Mouse (Mus musculus): ENCODE data around the gene Adgrl1. TPM values are rescaled to one million over a fixed set of nuclear protein-coding genes. Genes with fewer than 3 reads are reported as not detected.

Adgrl1 gene
- polyA plus RNA-seq (2012; rRNA removed) (123 and 177 TPM in 2 replicates), polyA plus RNA-seq (2014; fragmentation: Nextera tagmentation; extraction: Ambion mirVana) (38.5 and 45.3 TPM in 2 replicates)

- TF ChIP-seq POLR2A (IDR thresholded peaks at IDR 0.05; ENCODE audit: borderline replicate concordance, extremely low read depth, insufficient read depth, insufficient read length): 0 out of 2 replicates have a peak, but pooled peaks have one; percentile 28
- Histone ChIP-seq H3K36me3 (ENCODE audit: control insufficient read depth, insufficient read depth, low read length) (no peaks in the 10 kb centered on the region), H3K9ac (ENCODE audit: low read depth, low read length, severe bottlenecking) (peak within 1 kb of the TSS; percentile 87), H3K4me1 (ENCODE audit: control insufficient read depth, insufficient read depth, low read length) (peaks cover 42% of the 10 kb centered on the region), H3K4me2 (replicated peaks; ENCODE audit: low read depth, low read length, severe bottlenecking) (peak within 1 kb of the TSS; percentile 74), H3K9me3 (ENCODE audit: control insufficient read depth, low read length) (no peaks in the 10 kb centered on the region), H3K27me3 (ENCODE audit: control insufficient read depth, insufficient read depth, low read length) (no peaks in the 10 kb centered on the region), H3K4me3 (replicated peaks; ENCODE audit: low read length) (peak within 1 kb of the TSS; percentile 95), H3K27ac (replicated peaks; ENCODE audit: low read depth, low read length) (peak within 1 kb of the TSS; percentile 98)
- under 1% methylated on average over 63 of the region's 70 CpGs for WGBS
- peak; percentile 90 for ATAC-seq (ENCODE audit: low FRiP score, low read depth)
- DNase-seq (ENCODE audit: low spot score): peak; percentile 95
Measured at GRCm38 (mm10) chr8:83899363-83900252, at the start of gene Adgrl1. TSS of gene Adgrl1 (plus strand) at chr8:83900105.

- Histone ChIP-seq H3K27me3 (ENCODE audit: control insufficient read depth, insufficient read depth, low read length) (no peaks in the 10 kb centered on the region), H3K9me3 (ENCODE audit: control insufficient read depth, low read length) (0 out of 2 replicates have a peak, but pooled peaks cover 4% of the 10 kb centered on the region), H3K4me1 (ENCODE audit: control insufficient read depth, insufficient read depth, low read length) (peaks cover 4% of the 10 kb centered on the region; the same call in 1 of the 2 replicates), H3K4me2 (replicated peaks; ENCODE audit: low read depth, low read length, severe bottlenecking) (no peak overlapping the region), H3K9ac (ENCODE audit: low read depth, low read length, severe bottlenecking) (no peak overlapping the region), H3K36me3 (ENCODE audit: control insufficient read depth, insufficient read depth, low read length) (no peaks in the 10 kb centered on the region), H3K4me3 (replicated peaks; ENCODE audit: low read length) (no peak overlapping the region), H3K27ac (replicated peaks; ENCODE audit: low read depth, low read length) (no peak overlapping the region)
- no peak for DNase-seq (ENCODE audit: low spot score)
- no peak for ATAC-seq (ENCODE audit: low FRiP score, low read depth)
- TF ChIP-seq POLR2A (IDR thresholded peaks at IDR 0.05; ENCODE audit: borderline replicate concordance, extremely low read depth, insufficient read depth, insufficient read length): no peak
- 15% methylated on average over 8 of the region's 8 CpGs for WGBS
Measured at GRCm38 (mm10) chr8:83852329-83852728, 47.6 kb upstream of the Adgrl1 start.

GRCm38 (mm10) chr8:83853323-83854050 is 46.4 kb upstream of the Adgrl1 start:
- TF ChIP-seq POLR2A (IDR thresholded peaks at IDR 0.05; ENCODE audit: borderline replicate concordance, extremely low read depth, insufficient read depth, insufficient read length): no peak
- H3K9ac ChIP-seq (ENCODE audit: low read depth, low read length, severe bottlenecking): no peak overlapping the region
- H3K4me2 ChIP-seq (replicated peaks; ENCODE audit: low read depth, low read length, severe bottlenecking): no peak overlapping the region
- peaks cover 4% of the 10 kb centered on the region; the same call in 1 of the 2 replicates for H3K4me1 ChIP-seq (ENCODE audit: control insufficient read depth, insufficient read depth, low read length)
- H3K27me3 ChIP-seq (ENCODE audit: control insufficient read depth, insufficient read depth, low read length): no peaks in the 10 kb centered on the region
- 0 out of 2 replicates have a peak, but pooled peaks cover 4% of the 10 kb centered on the region for H3K9me3 ChIP-seq (ENCODE audit: control insufficient read depth, low read length)
- 76% methylated on average over 3 of the region's 3 CpGs for WGBS
- H3K36me3 ChIP-seq (ENCODE audit: control insufficient read depth, insufficient read depth, low read length): no peaks in the 10 kb centered on the region
- H3K27ac ChIP-seq (replicated peaks; ENCODE audit: low read depth, low read length): no peak overlapping the region
- ATAC-seq (ENCODE audit: low FRiP score, low read depth) (no peak), DNase-seq (ENCODE audit: low spot score) (no peak)
- H3K4me3 ChIP-seq (replicated peaks; ENCODE audit: low read length): no peak overlapping the region

GRCm38 (mm10) chr8:83856486-83857065 is 43.3 kb upstream of the Adgrl1 start:
- ATAC-seq (ENCODE audit: low FRiP score, low read depth) (no peak), DNase-seq (ENCODE audit: low spot score) (no peak)
- WGBS: 76% methylated on average over 6 of the region's 6 CpGs
- no peak overlapping the region for H3K9ac ChIP-seq (ENCODE audit: low read depth, low read length, severe bottlenecking)
- H3K4me3 ChIP-seq (replicated peaks; ENCODE audit: low read length): no peak overlapping the region
- no peaks in the 10 kb centered on the region for H3K27me3 ChIP-seq (ENCODE audit: control insufficient read depth, insufficient read depth, low read length)
- H3K4me1 ChIP-seq (ENCODE audit: control insufficient read depth, insufficient read depth, low read length): peaks cover 4% of the 10 kb centered on the region; the same call in 1 of the 2 replicates
- no peaks in the 10 kb centered on the region for H3K9me3 ChIP-seq (ENCODE audit: control insufficient read depth, low read length)
- H3K27ac ChIP-seq (replicated peaks; ENCODE audit: low read depth, low read length): no peak overlapping the region
- TF ChIP-seq POLR2A (IDR thresholded peaks at IDR 0.05; ENCODE audit: borderline replicate concordance, extremely low read depth, insufficient read depth, insufficient read length): no peak
- no peaks in the 10 kb centered on the region for H3K36me3 ChIP-seq (ENCODE audit: control insufficient read depth, insufficient read depth, low read length)
- H3K4me2 ChIP-seq (replicated peaks; ENCODE audit: low read depth, low read length, severe bottlenecking): no peak overlapping the region

All from limb, embryonic 14.5 days (tissue).